Mouse (Mus musculus) T-cell, adult 2 months (primary cell): ENCODE results near the gene Pak4.
"Not testable (repeated sequence)": the region's sequence is repeated elsewhere in the genome, so short reads cannot be mapped to it uniquely, and the experiment has no call there.

Experiments
- DNase-seq: peaks from one replicate; pipeline ENCODE4 v3.0.0; 2022; ENCODE audit warnings: low spot score

Pak4 gene

GRCm38 (mm10) chr7:28561967-28562366 is 36.0 kb downstream of the Pak4 start:
- no peak for DNase-seq

GRCm38 (mm10) chr7:28560856-28561255 is 37.1 kb downstream of the Pak4 start:
- DNase-seq: no peak

- no peak for DNase-seq
Observed at GRCm38 (mm10) chr7:28558486-28558885, 39.5 kb downstream of the Pak4 start.

DNA sequence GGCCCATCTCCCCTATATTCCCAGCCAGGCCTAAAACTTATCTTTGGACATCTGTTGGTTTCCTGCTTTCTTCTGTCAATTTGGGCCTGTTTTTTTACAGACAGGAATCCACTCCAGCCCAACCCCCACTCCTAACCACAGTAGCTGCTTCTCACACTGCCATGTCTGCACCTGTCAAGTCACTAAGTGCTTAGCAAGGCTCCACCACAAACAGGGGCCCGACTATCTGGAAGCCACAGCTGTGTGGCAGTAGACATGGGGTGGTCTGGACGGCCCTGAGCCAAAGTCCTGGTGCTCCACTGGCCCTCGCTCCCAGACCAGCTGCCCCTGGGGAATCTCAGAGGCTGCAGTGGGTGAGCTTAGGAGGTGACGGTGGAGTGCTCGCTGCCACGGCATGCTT is 40.3 kb downstream of the Pak4 start:
- peak; percentile 42 for DNase-seq

DNA sequence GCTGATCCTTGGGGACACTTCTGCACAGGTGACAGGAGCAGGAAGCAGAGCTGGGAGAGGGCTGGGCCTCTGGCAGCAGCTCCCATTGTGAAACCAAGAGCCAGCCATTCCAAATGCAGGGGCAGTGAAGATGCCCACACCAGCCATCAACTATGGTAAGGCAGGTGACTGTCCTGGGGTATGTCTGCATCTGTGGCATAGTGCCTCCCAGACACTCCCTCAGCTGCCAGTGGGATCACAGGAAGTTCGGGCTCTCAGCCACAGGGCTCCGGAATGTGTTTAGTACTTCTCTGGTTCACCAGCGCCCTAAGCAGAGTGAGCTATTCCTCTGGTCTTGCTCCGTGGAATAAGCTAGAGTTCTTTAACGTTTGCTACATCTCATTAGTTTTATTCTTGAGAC is 40.9 kb downstream of the Pak4 start:
- no peak for DNase-seq

- no peak for DNase-seq
Observed at GRCm38 (mm10) chr7:28555939-28556535, 41.9 kb downstream of the Pak4 start.

DNA sequence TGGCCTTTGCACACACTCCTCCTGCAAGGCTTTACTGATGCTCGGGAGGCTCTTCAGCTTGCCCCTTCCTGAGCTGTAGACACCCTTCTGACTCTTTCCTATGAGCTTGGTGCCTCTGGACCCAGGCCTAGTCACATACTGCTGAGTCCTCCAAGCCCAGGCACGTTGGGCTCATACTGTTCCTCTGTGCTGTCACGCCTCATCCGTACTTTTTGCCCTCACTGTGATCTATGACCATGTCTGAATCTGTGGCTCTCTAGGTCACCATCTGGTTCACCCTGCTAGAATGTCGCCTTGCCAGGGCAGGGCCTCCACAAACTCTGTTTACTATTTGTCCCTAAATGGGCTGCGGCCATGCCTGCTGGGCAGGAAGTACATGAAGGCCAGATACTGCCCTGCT is 44.9 kb downstream of the Pak4 start:
- DNase-seq: no peak

DNA sequence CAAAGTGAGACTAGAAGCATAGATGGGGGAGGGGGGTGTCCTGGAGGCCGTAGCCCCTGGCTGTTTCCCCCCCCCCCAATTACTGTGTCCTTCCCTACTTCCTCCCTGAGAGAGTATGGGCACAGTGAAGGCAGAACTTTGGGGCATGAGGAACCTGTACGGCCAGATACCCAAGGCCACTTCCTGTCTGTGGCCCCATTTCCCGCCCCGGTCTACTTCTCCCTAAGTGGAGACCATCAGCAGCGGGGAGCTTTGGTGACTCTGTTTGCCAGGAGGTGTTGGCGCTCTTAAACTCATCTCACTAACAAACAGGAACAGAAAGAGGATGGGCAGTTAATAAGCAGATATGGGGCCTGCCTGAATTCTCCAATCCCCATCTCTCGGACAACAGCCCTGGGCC is 50.4 kb downstream of the Pak4 start:
- no peak for DNase-seq

- no peak for DNase-seq
Observed at GRCm38 (mm10) chr7:28547154-28547553, 50.8 kb downstream of the Pak4 start, which contains the start of gene Nccrp1. TSS of gene Nccrp1 (minus strand) at chr7:28547254.

GRCm38 (mm10) chr7:28546649-28547048 is 51.3 kb downstream of the Pak4 start:
- DNase-seq: no peak

DNA sequence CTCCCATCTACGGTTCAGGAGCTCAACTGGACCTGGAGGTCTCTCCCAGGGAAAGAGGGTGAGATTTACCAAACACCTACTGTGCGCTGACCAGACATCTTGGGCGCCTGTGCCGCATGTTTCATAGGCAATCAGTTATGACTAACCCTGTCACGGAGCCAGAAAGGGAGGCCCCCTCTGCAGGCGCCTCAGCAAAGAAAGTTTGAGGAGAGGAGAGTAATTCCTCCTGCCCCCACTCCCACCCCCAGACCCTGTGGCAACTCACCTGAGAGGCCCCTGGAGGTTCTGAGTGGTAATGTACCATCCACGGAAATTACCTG is 52.1 kb downstream of the Pak4 start:
- no peak for DNase-seq

DNA sequence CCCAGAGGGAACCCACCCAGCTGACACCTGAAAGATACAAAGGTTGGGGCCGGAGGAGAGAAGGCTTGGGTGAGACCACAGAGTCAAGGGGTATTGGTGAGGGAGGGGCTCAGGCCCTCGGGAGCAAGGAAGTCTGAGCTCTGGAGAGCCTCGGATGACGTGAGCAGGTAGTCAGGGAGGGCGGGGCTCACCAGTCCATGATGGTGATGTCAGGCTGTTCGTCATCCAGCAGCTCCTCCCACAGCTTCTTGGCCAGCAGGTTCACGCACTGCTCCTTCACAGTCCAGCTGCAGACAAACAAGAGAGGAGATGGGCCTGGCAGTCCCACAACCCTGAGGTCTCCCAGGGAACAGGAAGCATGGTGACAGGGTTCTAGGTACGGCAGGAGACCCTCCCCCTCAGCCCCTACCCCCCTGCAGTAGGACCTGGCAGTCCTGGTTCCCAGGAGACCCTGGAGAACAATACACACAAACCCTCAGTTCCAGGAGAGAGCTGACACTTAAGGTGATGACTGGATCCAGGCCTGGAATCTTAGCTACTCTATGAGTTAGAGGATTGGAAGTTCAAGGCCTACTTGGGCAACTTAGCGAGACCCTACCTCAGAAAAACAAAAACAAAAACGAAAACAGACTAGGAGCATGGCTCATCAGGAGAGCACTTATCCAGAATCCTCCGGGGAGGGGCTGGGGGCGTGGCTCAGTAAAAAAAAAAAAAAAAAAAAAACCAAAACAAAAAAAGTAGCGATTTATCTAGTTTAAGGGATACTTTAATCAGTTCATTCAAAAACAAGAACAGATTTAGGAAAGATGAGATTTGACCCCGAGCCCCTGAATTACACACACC is 52.7 kb downstream of the Pak4 start:
- peak; percentile 18 for DNase-seq

- DNase-seq: no peak
Observed at GRCm38 (mm10) chr7:28544051-28544601, 53.9 kb downstream of the Pak4 start.

DNA sequence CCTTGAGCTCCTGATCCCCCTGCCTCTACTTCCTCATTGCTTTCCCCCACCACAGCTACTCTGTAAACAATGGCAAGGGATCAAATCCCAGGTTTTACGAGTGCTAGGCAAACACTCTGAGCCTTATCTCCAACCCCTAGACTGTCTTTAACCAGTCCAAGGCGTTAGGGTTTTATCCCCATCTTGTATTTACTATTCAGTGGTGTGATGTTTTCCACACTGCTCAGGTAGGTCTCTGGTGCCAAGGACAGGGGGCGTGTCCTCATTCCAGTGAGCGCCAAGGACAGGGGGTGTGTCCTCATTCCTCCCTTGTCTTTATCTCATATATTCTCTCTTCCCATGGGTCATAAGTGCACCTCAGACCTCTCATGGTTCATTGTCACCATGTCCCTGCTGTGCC is 57.5 kb downstream of the Pak4 start, which contains the start of gene Sycn:
TSS of gene Sycn (plus strand) at position 360 of the 400 bp plus-strand sequence.
- no peak for DNase-seq

DNA sequence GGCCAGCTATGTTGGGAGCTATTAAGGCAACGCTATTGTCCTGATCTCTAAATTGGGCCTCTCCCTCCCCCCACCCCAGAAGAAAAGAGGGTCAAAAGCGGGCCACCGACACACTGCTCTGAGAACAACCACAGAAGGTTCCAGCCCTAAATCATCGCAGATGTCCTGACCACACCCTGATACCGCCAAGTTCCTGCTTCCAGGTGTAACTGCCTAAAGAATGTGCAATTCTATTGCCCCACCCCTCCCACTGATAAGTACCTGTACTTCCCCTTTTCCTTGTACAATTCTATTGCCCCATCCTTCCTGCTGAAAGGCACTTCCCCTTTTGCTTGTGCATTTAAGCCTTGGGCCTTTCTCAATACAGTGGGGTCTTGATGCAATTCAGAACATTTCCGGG is 59.1 kb downstream of the Pak4 start:
- not testable (repeated sequence) for DNase-seq

- no peak for DNase-seq
Observed at GRCm38 (mm10) chr7:28532005-28532404, 66.0 kb downstream of the Pak4 start.

- DNase-seq: peak; percentile 85
Observed at GRCm38 (mm10) chr7:28527922-28528719, 69.9 kb downstream of the Pak4 start.

- DNase-seq: not testable (repeated sequence)
Observed at GRCm38 (mm10) chr7:28522536-28522935, 75.4 kb downstream of the Pak4 start, which contains the start of gene Ifnl3. TSS of gene Ifnl3 (plus strand) at chr7:28522836.

DNA sequence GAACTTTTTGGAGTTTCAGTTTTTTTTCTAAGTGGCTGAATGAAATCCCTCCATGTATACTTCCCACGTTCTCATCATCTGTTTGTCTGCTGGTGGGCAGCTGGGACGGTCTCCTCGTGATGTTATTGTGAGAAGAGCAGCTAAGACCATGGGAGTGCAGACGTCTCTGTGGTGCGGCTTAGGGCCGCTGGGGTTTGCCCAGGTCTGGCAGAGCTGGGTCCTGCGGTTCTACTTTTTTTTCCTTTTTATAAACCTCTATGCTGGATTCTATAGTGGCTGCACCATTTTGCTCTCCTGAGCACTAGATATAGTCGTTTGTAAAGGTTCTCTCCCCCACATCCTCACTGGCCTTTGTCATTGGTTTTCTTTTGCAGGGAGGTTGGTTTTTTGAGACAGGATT is 86.5 kb downstream of the Pak4 start:
- DNase-seq: no peak

- DNase-seq: not testable (repeated sequence)
Observed at GRCm38 (mm10) chr7:28510405-28510974, 87.5 kb downstream of the Pak4 start, which contains the start of gene Ifnl2. TSS of gene Ifnl2 (minus strand) at chr7:28510455.

- DNase-seq: not testable (repeated sequence)
Observed at GRCm38 (mm10) chr7:28509121-28509520, 88.9 kb downstream of the Pak4 start.
